Mouse (Mus musculus): Measurements from ENCODE around the gene Arrb1. TPM values are rescaled to one million over a fixed set of nuclear protein-coding genes. Genes with fewer than 3 reads are reported as not detected.

The Arrb1 gene
- polyA plus RNA-seq, 1 experiment from 2014 or later = 13.1 TPM

DNA sequence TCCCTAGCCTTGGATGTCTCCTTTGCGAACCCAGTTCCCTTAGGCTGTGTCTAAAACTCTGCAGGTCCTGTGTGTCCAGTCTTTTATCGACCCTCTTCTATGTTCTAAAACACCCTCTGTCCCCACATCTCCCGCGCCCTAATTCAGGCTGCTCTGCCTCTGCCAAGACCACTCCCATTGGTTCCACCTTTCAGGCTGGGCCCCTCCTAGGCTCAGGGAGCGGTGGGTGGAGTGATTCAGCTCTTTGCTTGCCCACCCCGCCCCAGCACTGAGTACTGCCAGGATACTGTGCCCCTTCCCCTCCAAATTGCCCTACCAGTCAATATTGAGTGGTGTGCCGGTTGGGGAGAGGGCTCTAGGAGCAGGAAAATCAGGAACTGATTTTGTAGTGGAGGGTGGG is 92.1 kb downstream of the Arrb1 start:
- no peak for DNase-seq (ENCODE audit: low spot score)
- Histone ChIP-seq H3K4me1 (peaks cover 23% of the 10 kb centered on the region), H3K4me3 (peak overlapping the region; percentile 68; the same call in 1 of the 2 replicates), H3K9me3 (no peaks in the 10 kb centered on the region), H3K27me3 (ENCODE audit: insufficient read depth, poor library complexity, severe bottlenecking) (peaks cover 100% of the 10 kb centered on the region), H3K27ac (no peak overlapping the region), H3K36me3 (no peaks in the 10 kb centered on the region)
- WGBS = 11% methylated on average over 7 of the region's 7 CpGs

DNA sequence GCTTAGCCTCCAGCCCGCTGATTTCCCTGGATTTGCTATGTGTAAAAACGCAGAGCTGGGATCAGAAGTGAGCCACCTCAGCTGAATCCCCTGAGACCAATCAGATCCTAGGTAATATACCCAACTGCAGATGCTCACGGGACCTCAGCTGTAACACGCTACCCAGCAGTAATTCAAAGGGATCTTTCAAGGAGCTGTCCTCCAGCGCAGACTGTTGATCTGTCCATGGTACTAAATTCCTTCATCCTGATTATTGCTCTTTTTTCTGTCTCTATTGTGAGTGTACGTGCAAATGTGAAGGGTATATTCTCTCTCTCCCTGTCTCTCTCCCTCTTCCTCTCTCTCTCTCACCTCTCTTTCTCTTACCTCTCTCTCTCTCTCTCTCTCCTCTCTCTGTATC is 97.0 kb downstream of the Arrb1 start:
- no peak overlapping the region for H3K27ac ChIP-seq
- H3K36me3 ChIP-seq = no peaks in the 10 kb centered on the region
- peaks cover 2% of the 10 kb centered on the region for H3K4me1 ChIP-seq
- WGBS = 14% methylated on average over 6 of the region's 6 CpGs
- H3K4me3 ChIP-seq = no peak overlapping the region
- DNase-seq (ENCODE audit: low spot score) = no peak
- peaks cover 81% of the 10 kb centered on the region for H3K27me3 ChIP-seq (ENCODE audit: insufficient read depth, poor library complexity, severe bottlenecking)
- no peaks in the 10 kb centered on the region for H3K9me3 ChIP-seq

DNA sequence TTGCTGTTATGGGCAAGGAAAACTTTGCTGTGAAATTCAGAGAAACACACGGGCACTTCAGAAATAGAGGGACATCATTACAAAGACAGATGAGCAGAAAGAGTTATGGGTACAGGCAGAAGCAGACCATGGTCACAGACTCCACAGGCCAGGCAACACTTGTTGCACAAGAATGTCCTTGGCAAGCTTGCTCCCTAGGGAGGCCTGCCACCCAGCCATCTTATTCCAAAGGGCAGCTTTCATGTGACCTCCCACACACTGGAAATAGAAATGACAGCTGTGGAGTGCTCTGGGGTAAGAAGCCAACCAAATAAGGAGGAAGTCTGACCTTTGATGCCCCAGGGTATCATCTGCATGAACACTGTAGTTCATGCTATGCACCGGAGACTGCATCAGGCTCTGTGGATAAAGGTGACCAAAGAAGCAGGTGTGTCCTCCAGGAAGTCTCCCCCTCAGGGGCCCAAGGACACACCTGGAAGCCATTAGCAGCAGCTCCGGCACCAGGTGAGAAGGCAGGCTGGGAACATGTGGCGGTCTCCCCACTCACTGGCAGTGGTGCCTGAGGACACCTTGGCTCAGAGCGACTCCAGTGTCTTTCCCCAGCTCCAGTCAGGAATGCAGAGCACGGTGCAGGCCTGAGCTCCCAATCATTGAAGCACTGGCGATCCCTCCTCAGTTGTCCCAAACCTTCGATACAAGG is 98.8 kb downstream of the Arrb1 start:
- no peak overlapping the region for H3K4me3 ChIP-seq
- no peaks in the 10 kb centered on the region for H3K36me3 ChIP-seq
- H3K9me3 ChIP-seq = no peaks in the 10 kb centered on the region
- WGBS = 69% methylated on average over 8 of the region's 8 CpGs
- H3K4me1 ChIP-seq = no peaks in the 10 kb centered on the region
- peaks cover 62% of the 10 kb centered on the region for H3K27me3 ChIP-seq (ENCODE audit: insufficient read depth, poor library complexity, severe bottlenecking)
- no peak overlapping the region for H3K27ac ChIP-seq
- no peak for DNase-seq (ENCODE audit: low spot score)

DNA sequence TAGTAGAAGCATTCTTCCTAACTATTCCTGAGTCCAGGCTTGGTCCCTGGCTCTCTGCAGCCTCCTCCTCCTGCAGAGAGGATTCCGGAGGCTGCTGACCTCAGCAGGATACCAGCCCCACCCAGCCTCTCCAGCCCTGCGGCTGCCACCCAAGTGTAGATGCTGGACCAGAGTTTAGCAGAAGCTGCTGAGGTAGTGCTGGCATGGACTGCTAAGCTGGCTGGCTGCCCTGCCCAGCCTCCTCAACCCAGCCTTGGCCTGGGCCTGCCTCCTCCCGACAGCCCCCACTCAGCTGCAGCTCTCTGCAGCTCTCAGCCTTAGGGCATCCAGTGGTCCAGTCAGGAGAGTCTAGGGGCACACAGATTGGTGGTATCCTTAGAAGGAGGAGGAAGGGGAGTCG is 106.0 kb downstream of the Arrb1 start:
- no peak for DNase-seq (ENCODE audit: low spot score)
- Histone ChIP-seq H3K9me3 (no peaks in the 10 kb centered on the region), H3K36me3 (no peaks in the 10 kb centered on the region), H3K27ac (no peak overlapping the region), H3K4me3 (no peak overlapping the region), H3K27me3 (ENCODE audit: insufficient read depth, poor library complexity, severe bottlenecking) (peaks cover 29% of the 10 kb centered on the region), H3K4me1 (peaks cover 16% of the 10 kb centered on the region)
- 32% methylated on average over 4 of the region's 4 CpGs for WGBS

DNA sequence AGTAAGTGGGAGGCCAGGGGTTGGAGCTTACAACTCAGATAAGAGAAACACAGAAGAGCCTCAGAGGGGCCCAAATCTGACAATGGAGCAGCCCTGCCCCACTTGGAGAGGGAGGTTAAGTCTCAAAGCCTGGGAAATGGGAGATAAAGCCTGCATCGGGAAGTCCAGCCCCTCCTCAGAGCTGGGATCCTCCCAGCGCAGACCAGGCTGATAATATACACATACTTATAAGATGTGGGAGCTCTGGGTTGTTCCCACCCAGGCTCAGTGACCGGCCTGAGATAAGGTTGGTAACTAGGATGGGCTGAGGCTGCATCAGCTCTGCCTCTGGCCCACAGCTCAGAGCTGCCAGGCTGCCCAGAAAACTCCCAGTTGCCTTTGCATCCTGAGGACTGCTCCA is 106.8 kb downstream of the Arrb1 start:
- peaks cover 26% of the 10 kb centered on the region for H3K27me3 ChIP-seq (ENCODE audit: insufficient read depth, poor library complexity, severe bottlenecking)
- no peaks in the 10 kb centered on the region for H3K9me3 ChIP-seq
- 10% methylated on average over 3 of the region's 3 CpGs for WGBS
- peaks cover 16% of the 10 kb centered on the region for H3K4me1 ChIP-seq
- DNase-seq (ENCODE audit: low spot score) = peak; percentile 83
- no peak overlapping the region for H3K4me3 ChIP-seq
- no peaks in the 10 kb centered on the region for H3K36me3 ChIP-seq
- H3K27ac ChIP-seq = no peak overlapping the region

DNA sequence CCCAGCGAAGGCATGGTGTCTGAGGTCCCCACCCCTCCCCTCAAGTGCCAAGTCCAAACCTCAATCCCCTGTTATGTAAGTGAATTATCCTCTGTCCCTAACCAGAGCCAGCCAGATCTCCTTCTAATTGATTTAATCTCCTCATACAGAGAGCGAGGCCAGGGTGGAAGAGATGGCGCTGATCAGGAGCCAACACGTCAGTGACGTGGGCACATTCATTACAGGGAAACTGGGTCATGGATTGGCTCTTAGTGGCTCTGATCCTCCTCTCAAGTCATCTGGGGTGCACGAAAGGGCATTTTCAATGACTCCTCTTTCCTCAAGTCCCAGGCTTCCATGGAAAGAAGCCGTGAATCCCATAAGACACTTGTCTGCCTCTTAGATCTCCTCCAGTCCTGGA is 109.4 kb downstream of the Arrb1 start:
- H3K27ac ChIP-seq = no peak overlapping the region
- H3K36me3 ChIP-seq = no peaks in the 10 kb centered on the region
- H3K27me3 ChIP-seq (ENCODE audit: insufficient read depth, poor library complexity, severe bottlenecking) = peaks cover 21% of the 10 kb centered on the region
- no peak for DNase-seq (ENCODE audit: low spot score)
- no peak overlapping the region for H3K4me3 ChIP-seq
- no peaks in the 10 kb centered on the region for H3K9me3 ChIP-seq
- H3K4me1 ChIP-seq = peaks cover 16% of the 10 kb centered on the region
- WGBS = 83% methylated on average over 7 of the region's 7 CpGs

DNA sequence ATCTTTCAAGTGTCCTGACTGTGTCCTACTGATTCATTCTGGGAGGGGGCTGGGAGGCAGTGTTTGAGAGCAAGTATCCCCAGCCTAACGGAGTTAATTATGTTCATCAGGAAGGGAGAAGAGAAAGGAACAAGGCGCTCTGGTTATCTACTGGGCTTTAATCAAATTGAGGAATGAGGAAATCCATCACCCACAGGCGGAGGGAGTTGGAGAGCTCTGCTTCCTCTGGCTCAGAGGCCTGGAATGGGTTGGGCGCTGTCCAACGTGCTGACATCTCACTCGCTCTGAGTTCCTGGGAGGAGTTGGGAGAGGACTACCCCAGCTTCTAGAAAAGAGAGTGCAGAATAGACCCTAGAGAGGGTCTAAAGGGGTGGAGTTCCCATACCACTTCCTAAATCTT is 113.4 kb downstream of the Arrb1 start:
- Histone ChIP-seq H3K27me3 (ENCODE audit: insufficient read depth, poor library complexity, severe bottlenecking) (no peaks in the 10 kb centered on the region; the same call in 1 of the 2 replicates), H3K36me3 (no peaks in the 10 kb centered on the region), H3K4me3 (no peak overlapping the region), H3K27ac (no peak overlapping the region), H3K4me1 (no peaks in the 10 kb centered on the region; the same call in 1 of the 2 replicates), H3K9me3 (0 out of 2 replicates have a peak, but pooled peaks cover 2% of the 10 kb centered on the region)
- peak; percentile 82 for DNase-seq (ENCODE audit: low spot score)
- WGBS = under 1% methylated on average over 6 of the region's 6 CpGs

DNA sequence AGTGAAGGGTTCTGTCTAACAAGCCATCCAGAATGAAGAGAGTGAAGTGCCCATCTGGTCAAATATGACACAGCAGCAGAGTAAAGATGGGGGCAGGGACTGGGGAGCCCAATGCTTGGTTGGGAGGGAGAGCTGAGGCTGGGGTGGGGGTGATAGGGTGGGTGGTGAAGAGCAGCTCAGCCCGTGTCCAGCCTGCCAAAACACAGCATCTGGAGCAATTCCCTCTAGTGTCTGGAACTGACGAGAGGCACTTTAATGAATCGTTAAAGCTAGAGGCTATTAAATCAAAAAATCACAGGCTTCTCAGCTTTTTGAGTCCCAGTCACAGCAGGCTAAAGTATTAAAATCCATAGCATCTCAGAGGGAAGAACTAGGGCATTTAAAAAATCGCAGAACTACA is 114.3 kb downstream of the Arrb1 start:
- no peaks in the 10 kb centered on the region for H3K36me3 ChIP-seq

DNA sequence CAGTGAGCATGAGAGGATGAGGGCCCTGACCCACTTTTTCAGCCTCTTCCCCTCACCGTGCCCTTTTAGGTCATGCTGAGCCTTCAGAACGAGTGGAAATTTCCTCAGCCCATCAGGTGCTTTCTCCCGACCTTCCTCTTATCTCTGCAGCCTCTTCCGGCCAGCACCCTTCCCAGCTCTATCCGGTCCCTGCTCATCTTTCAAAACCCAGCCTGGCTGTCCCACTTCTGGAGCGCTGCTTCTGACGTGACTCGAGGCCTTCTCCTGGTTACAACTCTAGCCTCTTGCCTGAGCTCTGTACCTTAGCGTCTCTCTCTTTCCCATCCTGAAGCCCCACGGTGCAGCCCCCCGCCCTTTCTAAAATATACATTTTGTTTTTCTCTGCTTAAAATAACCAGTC is 119.0 kb downstream of the Arrb1 start:
- whole genome bisulfite sequencing = 49% methylated on average over 11 of the region's 11 CpGs
- DNase-seq (ENCODE audit: low spot score) = no peak
- H3K4me3 ChIP-seq = no peak overlapping the region
- H3K27ac ChIP-seq = no peak overlapping the region
- no peaks in the 10 kb centered on the region for H3K36me3 ChIP-seq
- 0 out of 2 replicates have a peak, but pooled peaks cover 2% of the 10 kb centered on the region for H3K9me3 ChIP-seq
- H3K4me1 ChIP-seq = 0 out of 2 replicates have a peak, but pooled peaks cover 2% of the 10 kb centered on the region
- peaks cover 9% of the 10 kb centered on the region; the same call in 1 of the 2 replicates for H3K27me3 ChIP-seq (ENCODE audit: insufficient read depth, poor library complexity, severe bottlenecking)

More for the DNA sequence above, 114.3 kb downstream of the Arrb1 start:
- no peak overlapping the region for H3K27ac ChIP-seq
- no peak overlapping the region for H3K4me3 ChIP-seq
- WGBS = 60% methylated on average over 4 of the region's 4 CpGs
- H3K9me3 ChIP-seq = 0 out of 2 replicates have a peak, but pooled peaks cover 2% of the 10 kb centered on the region
- DNase-seq (ENCODE audit: low spot score) = no peak
- H3K27me3 ChIP-seq (ENCODE audit: insufficient read depth, poor library complexity, severe bottlenecking) = no peaks in the 10 kb centered on the region; the same call in 1 of the 2 replicates
- H3K4me1 ChIP-seq = no peaks in the 10 kb centered on the region

MicroRNA genes within 50 kb of the gene (microRNA counts, 519-probe panel; counts per million panel counts)
- microRNA mmu-miR-326 = not detected

Small RNAs within 50 kb of the gene (microRNA-seq; reads per million reads assigned to microRNA genes)
- 31.3 reads per million, percentile 39 among the genes with 10 or more reads in this experiment for gene Mir326

Other genes starting within 250 kb of the Arrb1 start
- 1,580 and 1,787 TPM in 2 replicates for gene Serpinh1, start 182.2 kb upstream of the Arrb1 start, polyA plus RNA-seq (2016; fragmentation: Nextera tagmentation; extraction: Ambion mirVana)
- 24.2 and 31.6 TPM in 2 replicates for gene Gdpd5, start 154.1 kb upstream of the Arrb1 start, polyA plus RNA-seq (2016; fragmentation: Nextera tagmentation; extraction: Ambion mirVana)
- gene Klhl35, start 69.5 kb upstream of the Arrb1 start, polyA plus RNA-seq (2016; fragmentation: Nextera tagmentation; extraction: Ambion mirVana) = 0.52 and 1.1 TPM in 2 replicates
- 517 and 596 TPM in 2 replicates for gene Rps3, start 51.7 kb upstream of the Arrb1 start, polyA plus RNA-seq (2016; fragmentation: Nextera tagmentation; extraction: Ambion mirVana)
- gene Tpbgl, start 91.6 kb downstream of the Arrb1 start, polyA plus RNA-seq (2016; fragmentation: Nextera tagmentation; extraction: Ambion mirVana) = 0.89 and 1.2 TPM in 2 replicates
- gene Slco2b1, start 175.9 kb downstream of the Arrb1 start, polyA plus RNA-seq (2016; fragmentation: Nextera tagmentation; extraction: Ambion mirVana) = 0.39 and 0.44 TPM in 2 replicates
- gene Olfr520, start 194.8 kb downstream of the Arrb1 start, polyA plus RNA-seq (2016; fragmentation: Nextera tagmentation; extraction: Ambion mirVana) = 0.16 TPM in 1 of 2 replicates, not detected in the other
- gene Olfr521, start 228.0 kb downstream of the Arrb1 start, polyA plus RNA-seq (2016; fragmentation: Nextera tagmentation; extraction: Ambion mirVana) = not detected in 2 replicates

Data from heart, embryonic 10.5 days (tissue).